Mouse (Mus musculus): ENCODE results near the gene Cpxm1.

GRCm38 (mm10) chr2:130350376-130350775, 47.0 kb downstream of the Cpxm1 start:
- TF ChIP-seq CTCF (IDR thresholded peaks at IDR 0.05; ENCODE audit: low read depth, low read length) (no peak), POLR2A (IDR thresholded peaks at IDR 0.05; ENCODE audit: extremely low read depth, insufficient read depth, low read length) (no peak)
